Mouse (Mus musculus) hindbrain, embryonic 16.5 days (tissue): ENCODE measurements at regions not wholly inside any gene's neighbourhood (a gene's known extent, or its start where the extent isn't known, plus 50 kb on each side); places are given as distances from the start of the nearest gene placed in this dataset.
A peak's percentile ranks its signal among the peaks of the same experiment; 100 is the strongest.

Experiments
- ATAC-seq: fragments of 200-750 bp; cut with Nextera tagmentation; 2 replicates; pipeline ENCODE4 v1.8.0; 2017; ENCODE audit warnings: moderate TSS enrichment, moderate library complexity
- H3K27ac ChIP-seq: fragments of 300-500 bp; sonication (generic); 2 replicates; pipeline ENCODE4 v1.5.1; 2014; ENCODE audit warnings: low read depth, mild to moderate bottlenecking, control low read depth, low read length, moderate library complexity
- H3K27me3 ChIP-seq: fragments of 300-500 bp; sonication (generic); replicated peaks from 2 replicates; pipeline ENCODE4 v1.6.1; 2014; ENCODE audit warnings: low read length; ENCODE audit not compliant: control insufficient read depth, insufficient read depth
- H3K36me3 ChIP-seq: fragments of 300-500 bp; sonication (generic); 2 replicates; pipeline ENCODE4 v1.6.1; 2014; ENCODE audit warnings: mild to moderate bottlenecking, low read length, moderate library complexity, mixed read lengths; ENCODE audit not compliant: control insufficient read depth, insufficient read depth
- H3K4me1 ChIP-seq: fragments of 300-500 bp; sonication (generic); 2 replicates; pipeline ENCODE4 v1.6.1; 2014; ENCODE audit warnings: low read depth, low read length; ENCODE audit not compliant: control insufficient read depth, insufficient read depth
- H3K4me2 ChIP-seq: fragments of 300-500 bp; sonication (generic); 2 replicates; pipeline ENCODE4 v1.6.1; 2014; ENCODE audit warnings: mild to moderate bottlenecking, low read length, control low read depth, moderate library complexity
- H3K4me3 ChIP-seq: fragments of 300-500 bp; sonication (generic); 2 replicates; pipeline ENCODE4 v1.5.1; 2014; ENCODE audit warnings: mild to moderate bottlenecking, low read length, control low read depth, moderate library complexity
- H3K9ac ChIP-seq: fragments of 300-500 bp; sonication (generic); 2 replicates; pipeline ENCODE4 v1.6.1; 2014; ENCODE audit warnings: low read depth, mild to moderate bottlenecking, control low read depth, low read length, moderate library complexity
- H3K9me3 ChIP-seq: fragments of 300-500 bp; sonication (generic); 2 replicates; pipeline ENCODE4 v1.6.1; 2014; ENCODE audit warnings: mild to moderate bottlenecking, low read length, moderate library complexity; ENCODE audit not compliant: control insufficient read depth
- WGBS: fragments of 180-500 bp; shearing (Covaris S2); extraction: QIAGEN DNeasy Blood & Tissue Kit; methylation state at CpG from one replicate; pipeline ENCODE4 v1.1.7; 2014; 5-methylcytosine and 5-hydroxymethylcytosine counted together

DNA sequence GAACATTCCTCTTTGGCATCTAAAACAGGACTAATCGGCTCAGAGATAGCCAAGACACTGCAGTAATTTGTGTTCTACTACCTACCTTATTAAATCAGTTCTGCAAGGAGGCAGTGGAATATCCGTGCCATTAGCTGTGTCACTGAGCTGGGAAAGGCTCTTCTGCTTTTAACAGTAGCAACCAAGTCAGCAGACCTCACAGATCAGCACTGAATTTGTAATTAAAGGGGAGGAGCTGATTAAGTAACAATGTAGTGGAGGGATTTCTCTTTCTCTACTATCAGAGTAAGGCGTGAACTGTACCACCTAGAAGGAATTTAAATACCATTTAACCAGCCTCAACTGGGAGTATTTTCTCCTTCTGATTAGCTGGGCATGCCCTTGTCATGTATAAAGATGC lies 504.3 kb upstream of the Atp10a start:
- Histone ChIP-seq H3K9me3 (no peaks in the 10 kb centered on the region), H3K9ac (no peak overlapping the region), H3K27me3 (no peaks in the 10 kb centered on the region), H3K4me1 (no peaks in the 10 kb centered on the region; the same call in 1 of the 2 replicates), H3K4me2 (no peak overlapping the region), H3K36me3 (no peaks in the 10 kb centered on the region), H3K27ac (no peak overlapping the region), H3K4me3 (no peak overlapping the region)
- ATAC-seq = peak; percentile 14; the same call in 1 of the 2 replicates
- 64% methylated on average over 3 of the region's 3 CpGs for WGBS

DNA sequence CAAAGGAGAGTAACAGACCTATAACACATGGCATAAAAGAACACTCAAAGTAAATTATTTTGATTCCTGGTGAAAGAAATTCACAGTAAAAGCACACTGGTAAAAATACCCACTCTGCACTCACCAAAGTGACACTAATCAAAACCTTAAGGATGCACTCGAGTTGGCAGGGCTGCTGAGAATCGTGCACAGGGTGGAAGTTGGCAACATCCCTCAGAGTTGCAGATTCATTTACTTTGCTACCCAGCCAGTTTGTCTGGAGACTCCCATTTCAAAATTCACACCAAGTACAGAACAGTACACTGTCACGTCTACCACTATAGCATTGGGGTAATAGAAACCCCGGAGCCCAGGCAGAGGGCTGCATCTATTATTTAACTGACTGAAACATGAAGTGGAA lies 471.1 kb upstream of the Atp10a start:
- no peak for ATAC-seq
- H3K9me3 ChIP-seq = no peaks in the 10 kb centered on the region; the same call in 1 of the 2 replicates
- no peaks in the 10 kb centered on the region for H3K36me3 ChIP-seq
- no peak overlapping the region for H3K4me3 ChIP-seq
- 72% methylated on average over 4 of the region's 4 CpGs for WGBS
- H3K27ac ChIP-seq = no peak overlapping the region
- no peak overlapping the region for H3K4me2 ChIP-seq
- no peak overlapping the region for H3K9ac ChIP-seq
- no peaks in the 10 kb centered on the region for H3K4me1 ChIP-seq
- no peaks in the 10 kb centered on the region for H3K27me3 ChIP-seq

DNA sequence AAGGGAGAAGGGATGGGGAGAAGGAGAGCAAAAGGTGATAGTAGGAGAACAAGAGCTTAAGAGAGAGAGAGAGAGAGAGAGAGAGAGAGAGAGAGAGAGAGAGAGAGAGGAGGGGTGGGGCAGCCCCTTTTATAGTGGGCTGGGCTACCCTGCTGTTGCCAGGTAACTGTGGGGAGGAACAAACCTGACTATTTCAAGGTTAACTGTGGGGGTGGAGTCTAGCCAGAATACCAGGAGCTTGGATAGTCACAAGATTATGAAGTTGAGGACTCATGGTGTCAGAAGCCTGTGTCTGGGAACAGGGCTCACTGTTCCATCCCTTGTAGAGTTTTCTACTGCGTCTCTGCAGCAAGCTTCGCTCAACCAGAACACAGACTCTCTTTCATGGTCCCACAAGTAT lies 438.2 kb upstream of the Atp10a start:
- Histone ChIP-seq H3K9me3 (no peaks in the 10 kb centered on the region), H3K27ac (no peak overlapping the region), H3K27me3 (no peaks in the 10 kb centered on the region), H3K36me3 (no peaks in the 10 kb centered on the region), H3K9ac (no peak overlapping the region), H3K4me2 (no peak overlapping the region), H3K4me3 (no peak overlapping the region), H3K4me1 (no peaks in the 10 kb centered on the region)
- no peak for ATAC-seq
- 82% methylated on average over 2 of the region's 2 CpGs for WGBS

DNA sequence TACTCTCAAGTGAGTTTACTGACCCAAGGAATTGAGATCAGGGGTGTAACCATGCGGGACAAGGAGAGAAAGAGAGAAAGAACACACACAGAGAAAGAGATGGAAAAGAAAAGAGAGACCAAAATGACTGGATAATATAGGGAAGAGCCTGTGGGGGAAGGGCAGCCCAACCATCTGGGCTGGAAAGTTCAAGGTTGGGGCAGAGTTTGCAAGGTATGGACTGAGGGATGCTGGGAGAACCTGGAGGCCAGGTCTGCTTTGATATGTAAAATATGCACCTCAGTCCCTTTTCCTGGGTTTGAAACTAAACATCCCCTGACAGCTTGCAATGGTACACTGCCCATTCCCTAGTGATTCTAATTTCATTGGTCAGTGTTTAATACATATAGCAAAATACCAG lies 431.2 kb upstream of the Atp10a start:
- no peaks in the 10 kb centered on the region for H3K36me3 ChIP-seq
- H3K4me2 ChIP-seq = no peak overlapping the region
- WGBS = 27% methylated on average over 1 of the region's 1 CpGs
- no peaks in the 10 kb centered on the region for H3K27me3 ChIP-seq
- H3K4me1 ChIP-seq = no peaks in the 10 kb centered on the region
- no peaks in the 10 kb centered on the region for H3K9me3 ChIP-seq
- H3K9ac ChIP-seq = no peak overlapping the region
- no peak overlapping the region for H3K4me3 ChIP-seq
- ATAC-seq = no peak
- no peak overlapping the region for H3K27ac ChIP-seq

DNA sequence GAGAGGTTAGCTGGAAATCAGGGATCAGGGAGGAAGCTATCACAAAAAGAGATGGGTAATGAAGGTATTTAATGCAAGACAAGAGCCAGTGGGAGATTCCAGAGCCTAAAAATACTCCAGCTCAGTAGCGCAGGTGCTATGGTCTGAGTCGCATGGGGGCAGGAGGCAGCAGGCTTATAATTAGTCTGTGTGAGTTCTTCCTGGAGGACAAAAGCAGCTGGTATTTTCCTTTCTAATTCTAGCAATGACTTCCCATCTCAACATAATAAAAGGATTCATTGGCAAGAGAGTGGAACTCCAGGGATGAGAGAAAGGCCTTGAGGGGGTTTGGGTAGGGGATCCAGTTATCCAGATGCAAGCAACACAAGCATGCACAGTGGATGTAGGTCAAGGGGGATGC lies 430.3 kb upstream of the Atp10a start:
- 36% methylated on average over 2 of the region's 2 CpGs for WGBS

DNA sequence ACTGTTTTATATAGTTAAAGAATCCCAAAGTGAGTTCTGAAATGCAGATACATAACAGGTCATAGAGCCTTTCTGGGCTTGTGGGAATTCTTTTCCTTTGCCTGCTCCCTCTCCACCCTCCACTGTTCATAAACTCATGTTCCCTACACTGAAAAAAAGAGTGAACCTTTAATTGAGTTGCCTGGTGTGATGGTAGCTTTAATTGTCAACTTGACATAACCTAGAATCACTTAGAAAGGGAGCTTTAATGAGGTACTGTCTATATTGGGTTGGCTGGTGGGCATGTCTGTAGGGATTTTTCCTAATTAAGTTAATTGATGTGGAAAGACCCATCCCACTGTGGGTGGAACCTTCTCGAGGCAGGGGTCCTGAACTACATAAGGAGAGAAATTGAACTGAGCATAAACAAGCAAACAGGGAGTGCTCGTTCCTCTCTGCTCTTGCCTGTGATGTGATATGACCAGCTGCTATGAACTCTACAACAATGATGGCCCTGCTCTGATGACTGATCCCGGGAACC lies 425.7 kb upstream of the Atp10a start:
- ATAC-seq = 0 out of 2 replicates have a peak, but pooled peaks have one; percentile 50
- H3K4me2 ChIP-seq = no peak overlapping the region
- H3K36me3 ChIP-seq = no peaks in the 10 kb centered on the region
- 67% methylated on average over 3 of the region's 3 CpGs for WGBS
- H3K9me3 ChIP-seq = no peaks in the 10 kb centered on the region
- H3K4me3 ChIP-seq = no peak overlapping the region
- no peaks in the 10 kb centered on the region for H3K4me1 ChIP-seq
- no peak overlapping the region for H3K9ac ChIP-seq
- no peaks in the 10 kb centered on the region for H3K27me3 ChIP-seq
- H3K27ac ChIP-seq = no peak overlapping the region

More for the DNA sequence above, 430.3 kb upstream of the Atp10a start:
- no peak overlapping the region for H3K27ac ChIP-seq
- no peak overlapping the region for H3K4me3 ChIP-seq
- H3K9ac ChIP-seq = no peak overlapping the region
- ATAC-seq = no peak
- no peak overlapping the region for H3K4me2 ChIP-seq
- H3K4me1 ChIP-seq = no peaks in the 10 kb centered on the region
- no peaks in the 10 kb centered on the region for H3K36me3 ChIP-seq
- no peaks in the 10 kb centered on the region for H3K27me3 ChIP-seq
- no peaks in the 10 kb centered on the region for H3K9me3 ChIP-seq

DNA sequence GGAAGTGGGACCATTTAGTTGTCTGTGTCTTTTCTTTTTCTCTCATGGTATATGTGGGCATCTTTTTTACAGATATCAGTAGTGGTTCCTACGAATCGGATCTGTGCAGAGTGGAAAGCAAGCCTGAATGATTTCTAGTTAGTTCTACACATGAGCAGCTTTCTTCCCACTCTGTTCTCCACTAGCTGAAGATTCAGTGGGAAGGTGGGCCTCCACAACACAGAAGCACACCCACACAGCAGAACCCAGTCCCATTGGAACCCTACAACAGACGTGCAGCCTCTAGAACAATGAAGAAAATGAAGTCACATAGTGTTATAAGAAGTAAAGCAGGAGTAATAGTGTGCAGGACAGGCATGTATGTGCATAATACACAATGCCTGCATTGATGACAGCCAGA lies 425.0 kb upstream of the Atp10a start:
- H3K4me3 ChIP-seq = no peak overlapping the region
- H3K27me3 ChIP-seq = no peaks in the 10 kb centered on the region
- 85% methylated on average over 3 of the region's 3 CpGs for WGBS
- no peak overlapping the region for H3K9ac ChIP-seq
- no peaks in the 10 kb centered on the region for H3K4me1 ChIP-seq
- no peak for ATAC-seq
- H3K4me2 ChIP-seq = no peak overlapping the region
- no peaks in the 10 kb centered on the region for H3K36me3 ChIP-seq
- no peak overlapping the region for H3K27ac ChIP-seq
- no peaks in the 10 kb centered on the region for H3K9me3 ChIP-seq

DNA sequence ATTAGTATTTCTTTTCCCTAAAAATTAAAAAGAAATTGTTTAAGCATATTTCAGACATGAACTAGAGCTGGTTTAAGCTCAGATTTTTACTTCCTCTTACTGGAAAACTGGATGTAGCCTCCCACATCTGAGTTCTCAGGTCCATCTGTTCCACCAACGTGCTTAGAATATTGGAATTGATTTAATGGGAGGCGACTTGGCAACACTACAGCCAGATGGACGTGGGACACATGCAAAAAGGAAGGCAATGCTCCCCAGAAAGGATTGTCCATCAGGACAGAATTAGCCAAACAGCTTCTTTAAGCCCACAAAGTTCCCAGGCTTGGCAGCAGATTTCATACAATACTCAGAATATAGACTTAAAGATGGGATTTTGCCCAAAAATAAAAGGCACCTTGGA lies 408.7 kb upstream of the Atp10a start:
- no peaks in the 10 kb centered on the region for H3K9me3 ChIP-seq
- H3K9ac ChIP-seq = no peak overlapping the region
- H3K27me3 ChIP-seq = no peaks in the 10 kb centered on the region
- H3K36me3 ChIP-seq = no peaks in the 10 kb centered on the region
- H3K27ac ChIP-seq = no peak overlapping the region
- 0 out of 2 replicates have a peak, but pooled peaks have one; percentile 50 for ATAC-seq
- 58% methylated on average over 3 of the region's 3 CpGs for WGBS
- no peak overlapping the region for H3K4me3 ChIP-seq
- no peak overlapping the region for H3K4me2 ChIP-seq
- no peaks in the 10 kb centered on the region for H3K4me1 ChIP-seq
